Mouse (Mus musculus): ENCODE results near the gene Pop5. TPM values are rescaled to one million over a fixed set of nuclear protein-coding genes. Genes with fewer than 3 reads are reported as not detected.

Pop5 gene
- total and polyA plus RNA-seq, 2 experiments, result 59.2 to 70.3 TPM

GRCm38 (mm10) chr5:115220931-115221640, 14.6 kb upstream of the Pop5 start:
- 32% methylated on average over 13 of the region's 13 CpGs for WGBS
- Histone ChIP-seq H3K79me2 (ENCODE audit: control insufficient read depth, insufficient read depth, low read length) (no peaks in the 10 kb centered on the region), H3K4me1 (ENCODE audit: control insufficient read depth, insufficient read depth, low read length) (no peaks in the 10 kb centered on the region), H3K27ac (replicated peaks; ENCODE audit: insufficient read depth, low read depth, low read length) (no peak overlapping the region), H3K27me3 (ENCODE audit: control insufficient read depth, insufficient read depth, low read length) (peaks cover 6% of the 10 kb centered on the region; the same call in 1 of the 2 replicates), H3K36me3 (ENCODE audit: control insufficient read depth, insufficient read depth, low read length) (no peaks in the 10 kb centered on the region), H3K4me3 (ENCODE audit: insufficient read depth, low read depth, low read length) (no peak overlapping the region), H3K9ac (ENCODE audit: low read depth, low read length) (no peak overlapping the region)
- no peak for DNase-seq (ENCODE audit: extremely low read depth, low read depth, low spot score)
- TF ChIP-seq CTCF (IDR thresholded peaks at IDR 0.05; ENCODE audit: low read depth, low read length) (no peak), POLR2A (IDR thresholded peaks at IDR 0.05; ENCODE audit: extremely low read depth, insufficient read depth, low read length) (no peak)

DNA sequence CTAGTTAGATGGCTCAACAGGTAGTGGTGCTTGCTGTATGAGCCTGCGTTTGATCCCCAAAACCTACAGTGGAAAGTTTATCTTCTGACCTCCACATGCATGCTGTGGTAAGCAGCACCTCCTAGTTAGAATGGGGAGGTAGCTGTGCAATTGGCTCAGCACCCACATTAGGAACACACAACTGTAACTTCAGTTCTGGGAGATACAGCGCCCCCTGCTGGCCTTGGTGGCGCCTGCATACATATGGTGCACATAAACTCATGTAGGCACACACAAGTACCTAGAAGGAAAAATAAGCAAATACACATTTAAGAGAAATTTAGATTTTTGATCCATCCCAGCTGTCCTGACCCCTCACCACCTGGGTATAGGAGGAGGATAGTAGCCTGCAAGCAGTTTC, 13.2 kb upstream of the Pop5 start:
- Histone ChIP-seq H3K27ac (replicated peaks; ENCODE audit: insufficient read depth, low read depth, low read length) (no peak overlapping the region), H3K4me1 (ENCODE audit: control insufficient read depth, insufficient read depth, low read length) (no peaks in the 10 kb centered on the region), H3K36me3 (ENCODE audit: control insufficient read depth, insufficient read depth, low read length) (no peaks in the 10 kb centered on the region), H3K4me3 (ENCODE audit: insufficient read depth, low read depth, low read length) (no peak overlapping the region), H3K9ac (ENCODE audit: low read depth, low read length) (no peak overlapping the region), H3K79me2 (ENCODE audit: control insufficient read depth, insufficient read depth, low read length) (no peaks in the 10 kb centered on the region), H3K27me3 (ENCODE audit: control insufficient read depth, insufficient read depth, low read length) (peaks cover 3% of the 10 kb centered on the region; the same call in 1 of the 2 replicates)
- TF ChIP-seq POLR2A (IDR thresholded peaks at IDR 0.05; ENCODE audit: extremely low read depth, insufficient read depth, low read length) (no peak), CTCF (IDR thresholded peaks at IDR 0.05; ENCODE audit: low read depth, low read length) (peak; percentile 24; the same call in 1 of the 2 replicates)
- 73% methylated on average over 3 of the region's 3 CpGs for WGBS
- no peak for DNase-seq (ENCODE audit: extremely low read depth, low read depth, low spot score)

GRCm38 (mm10) chr5:115230830-115231551, 4.6 kb upstream of the Pop5 start:
- WGBS, result 73% methylated on average over 15 of the region's 15 CpGs
- Histone ChIP-seq H3K4me3 (ENCODE audit: insufficient read depth, low read depth, low read length) (no peak overlapping the region), H3K9ac (ENCODE audit: low read depth, low read length) (no peak overlapping the region), H3K36me3 (ENCODE audit: control insufficient read depth, insufficient read depth, low read length) (no peaks in the 10 kb centered on the region), H3K79me2 (ENCODE audit: control insufficient read depth, insufficient read depth, low read length) (no peaks in the 10 kb centered on the region), H3K4me1 (ENCODE audit: control insufficient read depth, insufficient read depth, low read length) (no peaks in the 10 kb centered on the region), H3K27ac (replicated peaks; ENCODE audit: insufficient read depth, low read depth, low read length) (no peak overlapping the region), H3K27me3 (ENCODE audit: control insufficient read depth, insufficient read depth, low read length) (no peaks in the 10 kb centered on the region)
- TF ChIP-seq CTCF (IDR thresholded peaks at IDR 0.05; ENCODE audit: low read depth, low read length) (no peak), POLR2A (IDR thresholded peaks at IDR 0.05; ENCODE audit: extremely low read depth, insufficient read depth, low read length) (no peak)
- DNase-seq (ENCODE audit: extremely low read depth, low read depth, low spot score), result no peak

DNA sequence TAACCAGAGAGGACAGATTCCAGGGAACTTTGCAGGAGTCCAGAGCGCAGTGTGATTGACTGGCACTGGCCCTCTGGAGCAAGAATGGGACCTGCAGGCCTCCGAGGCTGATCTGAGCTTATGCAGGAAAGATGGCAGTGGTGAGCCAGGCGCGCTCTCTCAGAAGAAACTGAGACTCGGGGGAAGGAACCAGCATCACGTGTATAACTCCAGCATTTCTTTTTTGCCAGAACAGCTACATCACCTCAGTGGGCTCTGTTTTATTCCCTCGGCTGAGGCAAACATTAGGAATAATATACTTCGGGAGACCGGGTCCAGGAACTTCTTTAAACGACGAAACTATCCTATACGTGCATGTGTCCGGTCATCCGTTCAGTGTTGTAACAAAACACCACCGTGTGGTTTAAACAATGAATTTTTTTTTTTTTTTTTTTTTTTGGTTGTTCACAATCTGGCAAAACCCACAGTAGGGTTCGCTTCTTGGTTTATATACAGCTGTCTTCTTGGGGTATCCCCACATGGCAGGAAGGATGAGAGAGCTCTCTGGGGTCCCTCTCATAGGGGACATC, 4.0 kb upstream of the Pop5 start:
- DNase-seq (ENCODE audit: extremely low read depth, low read depth, low spot score), result no peak
- Histone ChIP-seq H3K36me3 (ENCODE audit: control insufficient read depth, insufficient read depth, low read length) (no peaks in the 10 kb centered on the region), H3K9ac (ENCODE audit: low read depth, low read length) (no peak overlapping the region), H3K27me3 (ENCODE audit: control insufficient read depth, insufficient read depth, low read length) (no peaks in the 10 kb centered on the region), H3K4me1 (ENCODE audit: control insufficient read depth, insufficient read depth, low read length) (no peaks in the 10 kb centered on the region), H3K79me2 (ENCODE audit: control insufficient read depth, insufficient read depth, low read length) (no peaks in the 10 kb centered on the region), H3K27ac (replicated peaks; ENCODE audit: insufficient read depth, low read depth, low read length) (no peak overlapping the region), H3K4me3 (ENCODE audit: insufficient read depth, low read depth, low read length) (no peak overlapping the region)
- 67% methylated on average over 16 of the region's 16 CpGs for WGBS
- TF ChIP-seq POLR2A (IDR thresholded peaks at IDR 0.05; ENCODE audit: extremely low read depth, insufficient read depth, low read length) (no peak), CTCF (IDR thresholded peaks at IDR 0.05; ENCODE audit: low read depth, low read length) (no peak)

GRCm38 (mm10) chr5:115232516-115232915, 3.1 kb upstream of the Pop5 start:
- H3K4me3 ChIP-seq (ENCODE audit: insufficient read depth, low read depth, low read length), result no peak overlapping the region
- no peak for DNase-seq (ENCODE audit: extremely low read depth, low read depth, low spot score)
- H3K4me1 ChIP-seq (ENCODE audit: control insufficient read depth, insufficient read depth, low read length), result peaks cover 2% of the 10 kb centered on the region
- no peaks in the 10 kb centered on the region for H3K36me3 ChIP-seq (ENCODE audit: control insufficient read depth, insufficient read depth, low read length)
- no peak overlapping the region for H3K27ac ChIP-seq (replicated peaks; ENCODE audit: insufficient read depth, low read depth, low read length)
- 53% methylated on average over 6 of the region's 6 CpGs for WGBS
- no peak for TF ChIP-seq CTCF (IDR thresholded peaks at IDR 0.05; ENCODE audit: low read depth, low read length)
- no peak for TF ChIP-seq POLR2A (IDR thresholded peaks at IDR 0.05; ENCODE audit: extremely low read depth, insufficient read depth, low read length)
- H3K27me3 ChIP-seq (ENCODE audit: control insufficient read depth, insufficient read depth, low read length), result no peaks in the 10 kb centered on the region
- H3K79me2 ChIP-seq (ENCODE audit: control insufficient read depth, insufficient read depth, low read length), result no peaks in the 10 kb centered on the region
- H3K9ac ChIP-seq (ENCODE audit: low read depth, low read length), result no peak overlapping the region
